ENCODE assay signal across 29 mouse cellular contexts in genomic region chr14:24133801-24134200, GRCm38 (mm10).
"Had no signal": no experiment of that assay in that cellular context is flagged by ENCODE, and none has a peak within 500 bp of the region (broad histone marks: within the 10 kb centered on the region; RNA-seq: fewer than 3 reads in every experiment).

No protein-coding gene starts in this region.

- H3K4me2 ChIP-seq: limb, embryonic 12.5 days; limb, embryonic 13.5 days; limb, embryonic 15.5 days; liver, embryonic 13.5 days; liver, embryonic 15.5 days; lung, embryonic 14.5 days; lung, embryonic 15.5 days; midbrain, embryonic 11.5 days; midbrain, embryonic 12.5 days; midbrain, embryonic 13.5 days; midbrain, embryonic 15.5 days had no signal

- H3K9me3 ChIP-seq: limb, embryonic 10.5 days; limb, embryonic 12.5 days; limb, embryonic 13.5 days; limb, embryonic 15.5 days; liver, embryonic 13.5 days; liver, embryonic 15.5 days; lung, embryonic 15.5 days; megakaryocyte, embryonic 14.5 days; midbrain, embryonic 10.5 days; midbrain, embryonic 12.5 days; midbrain, embryonic 13.5 days; midbrain, embryonic 15.5 days had no signal

- DNase-seq: left cerebral cortex, postnatal 4 days; liver; liver, embryonic 13.5 days; lung, adult 18-20 months; lung, adult 2 months; lung, embryonic 14.5 days; lung, postnatal 10 days; lung, postnatal 14 days; lung, postnatal 36 days; lung, postnatal 4 days; midbrain, embryonic 14.5 days had no signal

- H3K4me3 ChIP-seq: left cerebral cortex, adult 2 months; limb, embryonic 10.5 days; limb, embryonic 12.5 days; limb, embryonic 13.5 days; limb, embryonic 15.5 days; liver, embryonic 13.5 days; liver, embryonic 15.5 days; lung, embryonic 15.5 days; megakaryocyte, embryonic 14.5 days; midbrain, embryonic 10.5 days; midbrain, embryonic 12.5 days; midbrain, embryonic 13.5 days; midbrain, embryonic 15.5 days; myocyte had no signal

- H3K4me1 ChIP-seq: limb, embryonic 10.5 days; limb, embryonic 12.5 days; limb, embryonic 13.5 days; limb, embryonic 15.5 days; lung, embryonic 15.5 days; megakaryocyte, embryonic 14.5 days; midbrain, embryonic 10.5 days; midbrain, embryonic 12.5 days; midbrain, embryonic 13.5 days; midbrain, embryonic 15.5 days had no signal

- ATAC-seq: lung, postnatal 0 days; midbrain, embryonic 13.5 days; midbrain, embryonic 15.5 days; midbrain, embryonic 16.5 days had no signal

- H3K27ac ChIP-seq: left cerebral cortex, adult 2 months; limb, embryonic 10.5 days; limb, embryonic 12.5 days; limb, embryonic 13.5 days; limb, embryonic 15.5 days; liver, embryonic 13.5 days; liver, embryonic 14.5 days; liver, embryonic 15.5 days; lung, embryonic 15.5 days; macrophage; midbrain, embryonic 10.5 days; midbrain, embryonic 12.5 days; midbrain, embryonic 13.5 days; midbrain, embryonic 15.5 days had no signal

- H3K9ac ChIP-seq: limb, embryonic 12.5 days; limb, embryonic 13.5 days; limb, embryonic 15.5 days; liver, embryonic 13.5 days; liver, embryonic 14.5 days; liver, embryonic 15.5 days; lung, embryonic 14.5 days; lung, embryonic 15.5 days; midbrain, embryonic 12.5 days; midbrain, embryonic 13.5 days; midbrain, embryonic 15.5 days had no signal

- H3K36me3 ChIP-seq: liver, embryonic 13.5 days; liver, embryonic 15.5 days had no signal

- H3K27me3 ChIP-seq: limb, embryonic 12.5 days; limb, embryonic 13.5 days; limb, embryonic 15.5 days; liver, embryonic 13.5 days; liver, embryonic 15.5 days; lung, embryonic 15.5 days; megakaryocyte, embryonic 14.5 days; midbrain, embryonic 12.5 days; midbrain, embryonic 13.5 days; midbrain, embryonic 15.5 days had no signal
